Mouse (Mus musculus) lung, embryonic 15.5 days (tissue): ENCODE results near the gene Gle1. TPM values are rescaled to one million over a fixed set of nuclear protein-coding genes. Genes with fewer than 3 reads are reported as not detected.
A peak's percentile ranks its signal among the peaks of the same experiment; 100 is the strongest.

ENCODE experiments used
- ATAC-seq: fragments of 200-750 bp; cut with Nextera tagmentation; 2 replicates; pipeline ENCODE4 v1.8.0; 2017; ENCODE audit warnings: moderate number of reproducible peaks, borderline replicate concordance; ENCODE audit not compliant: low FRiP score, low TSS enrichment; ENCODE audit errors: extremely low read depth
- H3K27ac ChIP-seq: fragments of 300-500 bp; sonication (generic); 2 replicates; pipeline ENCODE4 v1.5.1; 2015; ENCODE audit warnings: moderate library complexity, mild to moderate bottlenecking, inconsistent platforms
- H3K27me3 ChIP-seq: fragments of 300-500 bp; sonication (generic); 2 replicates; pipeline ENCODE4 v1.6.1; 2015; ENCODE audit warnings: inconsistent platforms
- H3K36me3 ChIP-seq: fragments of 300-500 bp; sonication (generic); 2 replicates; pipeline ENCODE4 v1.6.1; 2015; ENCODE audit warnings: inconsistent platforms
- H3K4me1 ChIP-seq: fragments of 300-500 bp; sonication (generic); 2 replicates; pipeline ENCODE4 v1.6.1; 2015; ENCODE audit warnings: inconsistent platforms
- H3K4me2 ChIP-seq: fragments of 300-500 bp; sonication (generic); 2 replicates; pipeline ENCODE4 v1.6.1; 2015; ENCODE audit warnings: inconsistent platforms, mild to moderate bottlenecking, moderate library complexity
- H3K4me3 ChIP-seq: fragments of 300-500 bp; sonication (generic); 2 replicates; pipeline ENCODE4 v1.5.1; 2015; ENCODE audit warnings: mild to moderate bottlenecking, inconsistent platforms
- H3K9ac ChIP-seq: fragments of 300-500 bp; sonication (generic); 2 replicates; pipeline ENCODE4 v1.6.1; 2015; ENCODE audit warnings: inconsistent platforms
- H3K9me3 ChIP-seq: fragments of 300-500 bp; sonication (generic); 2 replicates; pipeline ENCODE4 v1.6.1; 2016; ENCODE audit warnings: inconsistent platforms
- WGBS: fragments of 180-500 bp; shearing (Covaris S2); methylation state at CpG from one replicate; pipeline ENCODE4 v1.1.7; 2015; 5-methylcytosine and 5-hydroxymethylcytosine counted together
- polyA plus RNA-seq: library from polyadenylated mRNA; unstranded; fragments of >200 nt; fragmentation: Nextera tagmentation; extraction: Ambion mirVana; gene quantifications from 2 replicates; pipeline ENCODE4 v1.2.1, GENCODE M21; 2015

Gene Gle1
- polyA plus RNA-seq, 1 experiment from 2014 or later = 67.9 TPM

DNA sequence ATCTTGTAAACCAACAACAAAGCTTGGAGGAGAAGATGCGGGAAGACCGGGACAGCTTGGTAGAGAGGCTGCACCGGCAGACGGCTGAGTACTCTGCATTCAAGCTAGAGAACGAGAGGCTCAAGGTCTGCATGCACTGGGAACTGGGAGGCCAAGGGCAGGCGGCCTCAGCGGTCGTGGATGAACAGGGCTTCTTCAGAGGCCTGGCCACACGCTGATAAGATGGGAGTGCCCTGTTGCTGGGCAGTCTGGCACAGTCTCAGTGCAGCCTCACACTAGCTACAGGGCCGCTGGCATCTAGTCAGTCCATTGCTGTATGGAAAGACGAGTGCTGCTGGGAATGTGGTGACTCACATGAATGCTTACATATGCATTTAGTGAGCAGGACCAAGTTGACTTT, 17.6 kb upstream of the Gle1 start:
- Histone ChIP-seq H3K4me1 (0 out of 2 replicates have a peak, but pooled peaks cover 6% of the 10 kb centered on the region), H3K4me2 (no peak overlapping the region), H3K9ac (no peak overlapping the region), H3K27me3 (no peaks in the 10 kb centered on the region), H3K36me3 (peaks cover 81% of the 10 kb centered on the region), H3K4me3 (no peak overlapping the region), H3K27ac (no peak overlapping the region), H3K9me3 (no peaks in the 10 kb centered on the region)
- 93% methylated on average over 11 of the region's 11 CpGs for WGBS
- no peak for ATAC-seq

DNA sequence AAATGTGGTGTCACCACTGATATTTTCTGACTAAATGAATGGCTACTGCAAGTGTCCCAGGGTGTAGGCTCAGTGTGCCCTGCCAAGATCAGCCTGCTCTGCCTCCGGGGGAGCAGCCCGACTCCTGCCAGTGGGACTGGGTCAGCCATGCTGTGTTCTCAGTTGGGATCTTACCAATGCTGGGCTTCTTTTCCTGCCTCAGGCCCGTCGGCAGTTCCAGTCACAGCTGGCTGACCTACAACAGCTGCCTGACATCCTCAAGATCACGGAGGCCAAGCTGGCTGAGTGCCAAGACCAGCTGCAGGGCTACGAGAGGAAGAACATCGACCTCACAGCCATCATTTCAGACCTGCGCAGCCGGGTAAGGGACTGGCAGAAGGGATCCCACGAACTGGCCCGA, 13.2 kb upstream of the Gle1 start:
- WGBS = 25% methylated on average over 11 of the region's 11 CpGs
- Histone ChIP-seq H3K27ac (no peak overlapping the region), H3K9ac (no peak overlapping the region), H3K9me3 (no peaks in the 10 kb centered on the region), H3K4me1 (0 out of 2 replicates have a peak, but pooled peaks cover 6% of the 10 kb centered on the region), H3K27me3 (no peaks in the 10 kb centered on the region), H3K4me2 (no peak overlapping the region), H3K36me3 (peaks cover 82% of the 10 kb centered on the region), H3K4me3 (no peak overlapping the region)
- peak; percentile 57; the same call in 1 of the 2 replicates for ATAC-seq

GRCm38 (mm10) chr2:29926542-29926941, 8.7 kb upstream of the Gle1 start:
- no peak for ATAC-seq
- 0 out of 2 replicates have a peak, but pooled peaks cover 6% of the 10 kb centered on the region for H3K4me1 ChIP-seq
- H3K36me3 ChIP-seq = peaks cover 86% of the 10 kb centered on the region
- H3K27me3 ChIP-seq = no peaks in the 10 kb centered on the region
- no peak overlapping the region for H3K4me3 ChIP-seq
- H3K9ac ChIP-seq = no peak overlapping the region
- H3K27ac ChIP-seq = no peak overlapping the region
- 89% methylated on average over 5 of the region's 5 CpGs for WGBS
- H3K4me2 ChIP-seq = no peak overlapping the region
- H3K9me3 ChIP-seq = no peaks in the 10 kb centered on the region

DNA sequence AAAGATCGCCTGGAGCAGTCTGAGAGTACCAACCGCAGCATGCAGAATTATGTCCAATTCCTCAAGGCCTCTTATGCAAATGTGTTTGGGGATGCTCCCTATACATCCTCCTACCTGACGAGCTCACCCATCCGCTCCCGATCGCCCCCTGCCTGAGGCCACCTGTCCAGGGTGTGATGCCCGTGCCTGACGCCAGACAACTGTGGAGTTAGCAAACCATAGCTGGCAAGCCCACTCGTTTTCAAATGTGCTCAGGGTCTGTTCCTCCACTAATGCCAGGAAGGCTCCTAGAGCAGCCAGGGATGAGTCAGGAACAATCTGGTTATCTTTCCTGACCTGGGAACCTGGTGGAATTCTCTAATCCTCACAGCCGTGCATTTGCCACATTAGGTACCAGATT, 4.7 kb upstream of the Gle1 start:
- no peak overlapping the region for H3K4me3 ChIP-seq
- peaks cover 49% of the 10 kb centered on the region for H3K36me3 ChIP-seq
- no peak overlapping the region for H3K4me2 ChIP-seq
- no peak overlapping the region for H3K9ac ChIP-seq
- H3K9me3 ChIP-seq = no peaks in the 10 kb centered on the region
- no peaks in the 10 kb centered on the region for H3K27me3 ChIP-seq
- ATAC-seq = no peak
- 82% methylated on average over 10 of the region's 10 CpGs for WGBS
- no peak overlapping the region for H3K27ac ChIP-seq
- no peaks in the 10 kb centered on the region for H3K4me1 ChIP-seq

DNA sequence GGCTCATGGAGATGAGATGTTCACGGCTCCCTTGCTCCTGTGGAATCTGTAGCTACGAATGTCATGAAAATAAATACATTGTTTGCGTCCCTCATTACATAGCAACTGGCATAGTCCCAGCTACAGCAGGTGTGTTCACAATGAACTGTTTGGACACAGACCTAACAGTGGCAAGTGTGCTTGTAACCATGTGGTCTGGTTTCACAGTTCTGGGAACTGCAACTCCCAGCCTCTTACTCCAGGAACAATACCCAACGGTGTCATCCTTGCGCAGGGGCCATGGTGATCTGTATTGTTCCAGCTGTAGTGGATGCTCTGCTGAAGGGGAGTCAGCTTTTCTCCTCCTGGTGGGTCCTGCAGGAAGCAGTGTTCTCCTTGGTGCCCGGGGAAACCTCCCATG, 4.0 kb upstream of the Gle1 start:
- ATAC-seq = no peak
- H3K36me3 ChIP-seq = peaks cover 42% of the 10 kb centered on the region
- H3K27ac ChIP-seq = no peak overlapping the region
- no peaks in the 10 kb centered on the region for H3K27me3 ChIP-seq
- H3K4me3 ChIP-seq = no peak overlapping the region
- WGBS = 88% methylated on average over 6 of the region's 6 CpGs
- no peaks in the 10 kb centered on the region for H3K9me3 ChIP-seq
- H3K4me1 ChIP-seq = peaks cover 6% of the 10 kb centered on the region
- no peak overlapping the region for H3K9ac ChIP-seq
- H3K4me2 ChIP-seq = no peak overlapping the region

GRCm38 (mm10) chr2:29940073-29940472, 4.8 kb downstream of the Gle1 start:
- no peak for ATAC-seq
- H3K4me2 ChIP-seq = no peak overlapping the region

GRCm38 (mm10) chr2:29940826-29941225, 5.6 kb downstream of the Gle1 start:
- 90% methylated on average over 7 of the region's 7 CpGs for WGBS
- H3K9ac ChIP-seq = no peak overlapping the region
- H3K4me3 ChIP-seq = no peak overlapping the region
- H3K27ac ChIP-seq = no peak overlapping the region
- H3K9me3 ChIP-seq = no peaks in the 10 kb centered on the region
- H3K27me3 ChIP-seq = no peaks in the 10 kb centered on the region
- no peak for ATAC-seq
- peaks cover 69% of the 10 kb centered on the region for H3K36me3 ChIP-seq
- no peak overlapping the region for H3K4me2 ChIP-seq
- H3K4me1 ChIP-seq = peaks cover 12% of the 10 kb centered on the region

More at GRCm38 (mm10) chr2:29940073-29940472, 4.8 kb downstream of the Gle1 start:
- Histone ChIP-seq H3K9ac (no peak overlapping the region), H3K27me3 (no peaks in the 10 kb centered on the region), H3K9me3 (no peaks in the 10 kb centered on the region), H3K27ac (no peak overlapping the region), H3K4me1 (peaks cover 13% of the 10 kb centered on the region), H3K36me3 (peaks cover 66% of the 10 kb centered on the region), H3K4me3 (no peak overlapping the region)
- WGBS = 91% methylated on average over 9 of the region's 9 CpGs

GRCm38 (mm10) chr2:29944723-29945122, 9.5 kb downstream of the Gle1 start:
- Histone ChIP-seq H3K9me3 (no peaks in the 10 kb centered on the region), H3K4me1 (peaks cover 7% of the 10 kb centered on the region; the same call in 1 of the 2 replicates), H3K4me2 (no peak overlapping the region), H3K27ac (peak overlapping the region; percentile 86), H3K9ac (no peak overlapping the region), H3K4me3 (no peak overlapping the region), H3K27me3 (no peaks in the 10 kb centered on the region), H3K36me3 (peaks cover 79% of the 10 kb centered on the region)
- peak; percentile 65 for ATAC-seq
- WGBS = 19% methylated on average over 1 of the region's 1 CpGs

DNA sequence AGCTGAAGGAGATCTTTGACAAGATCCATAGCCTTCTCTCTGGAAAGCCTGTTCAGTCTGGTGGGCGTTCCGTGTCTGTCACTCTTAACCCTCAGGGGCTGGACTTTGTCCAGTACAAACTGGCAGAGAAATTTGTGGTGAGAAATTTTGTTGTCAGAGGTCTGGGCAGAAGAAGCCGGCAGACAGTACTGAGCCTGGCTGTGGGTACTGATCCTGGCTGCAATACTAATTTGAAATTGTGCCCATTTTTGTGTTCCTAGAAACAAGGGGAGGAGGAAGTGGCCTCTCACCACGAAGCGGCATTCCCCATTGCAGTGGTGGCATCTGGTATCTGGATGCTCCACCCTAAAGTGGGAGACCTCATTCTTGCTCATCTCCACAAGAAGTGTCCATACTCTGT, 13.7 kb downstream of the Gle1 start:
- Histone ChIP-seq H3K9ac (no peak overlapping the region), H3K36me3 (peaks cover 76% of the 10 kb centered on the region), H3K27ac (no peak overlapping the region), H3K4me2 (no peak overlapping the region), H3K4me1 (peaks cover 7% of the 10 kb centered on the region; the same call in 1 of the 2 replicates), H3K9me3 (no peaks in the 10 kb centered on the region), H3K27me3 (no peaks in the 10 kb centered on the region), H3K4me3 (no peak overlapping the region)
- 92% methylated on average over 5 of the region's 5 CpGs for WGBS
- no peak for ATAC-seq

DNA sequence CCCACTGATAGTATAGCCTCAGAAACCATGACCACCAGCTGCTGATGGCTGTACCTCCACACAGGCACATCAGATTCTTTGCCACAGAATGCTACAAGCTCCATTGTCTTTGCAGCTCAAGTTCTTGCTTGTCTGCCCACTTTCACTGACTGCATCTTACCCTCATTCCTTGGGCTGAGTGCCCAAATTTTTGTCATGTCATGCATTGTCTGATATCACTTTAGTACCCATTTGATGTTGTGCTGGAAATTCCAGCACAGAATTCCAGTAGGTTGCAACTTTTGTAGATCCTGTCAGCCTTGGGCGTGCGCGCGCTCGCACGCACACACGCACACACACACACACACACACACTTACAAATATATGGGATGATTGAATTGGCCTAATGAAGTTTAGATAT, 26.0 kb downstream of the Gle1 start:
- Histone ChIP-seq H3K4me2 (no peak overlapping the region), H3K4me3 (no peak overlapping the region), H3K9ac (no peak overlapping the region), H3K9me3 (no peaks in the 10 kb centered on the region), H3K4me1 (peaks cover 17% of the 10 kb centered on the region), H3K27me3 (no peaks in the 10 kb centered on the region), H3K36me3 (peaks cover 39% of the 10 kb centered on the region), H3K27ac (no peak overlapping the region)
- WGBS = 93% methylated on average over 7 of the region's 7 CpGs
- no peak for ATAC-seq

DNA sequence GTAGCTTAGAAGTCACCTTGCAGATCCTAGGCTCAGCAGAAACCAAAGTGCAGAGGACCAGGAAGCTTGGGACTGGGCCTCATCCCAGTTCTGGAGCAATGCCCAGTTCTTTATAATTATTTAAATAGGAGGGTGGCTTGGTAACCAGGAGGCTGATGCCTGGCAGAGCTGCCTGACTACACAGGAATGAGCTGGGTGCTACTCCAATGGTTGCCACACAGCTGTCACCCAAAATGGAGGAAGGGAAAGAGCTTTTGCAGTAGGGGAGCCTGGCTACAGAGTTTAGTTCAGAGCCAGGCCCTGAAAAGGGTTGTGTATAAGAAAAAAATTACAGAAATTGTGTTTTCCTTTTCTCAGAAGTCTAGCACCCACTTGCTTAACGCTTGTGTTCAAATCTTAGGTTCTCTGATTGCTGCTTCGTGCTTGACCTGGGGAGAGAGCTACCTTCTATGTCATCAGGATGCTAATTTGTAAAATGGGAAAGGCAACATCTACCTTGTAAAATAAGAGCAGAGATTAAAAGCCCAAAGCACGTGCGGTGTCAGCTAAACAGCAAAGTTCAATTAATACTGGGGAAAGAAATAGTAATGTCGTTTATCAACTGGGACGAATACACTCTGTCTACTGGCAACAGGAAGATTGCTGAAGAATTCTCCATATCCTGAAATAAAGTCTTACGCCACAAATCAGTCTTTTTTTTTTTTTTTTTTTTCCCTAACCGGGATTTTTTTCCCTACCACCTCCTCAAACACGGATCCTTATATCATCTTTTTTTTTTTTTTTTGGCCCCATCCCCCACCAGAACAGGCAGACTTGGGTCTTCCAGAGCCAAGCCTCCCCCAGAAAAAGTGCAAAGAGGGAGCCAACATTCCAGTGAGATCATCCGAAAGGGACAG, 29.4 kb downstream of the Gle1 start:
- no peaks in the 10 kb centered on the region for H3K9me3 ChIP-seq
- no peak for ATAC-seq
- H3K27ac ChIP-seq = peak overlapping the region; percentile 96
- H3K27me3 ChIP-seq = no peaks in the 10 kb centered on the region
- 12% methylated on average over 10 of the region's 10 CpGs for WGBS
- peak overlapping the region; percentile 93 for H3K4me3 ChIP-seq
- peak overlapping the region; percentile 57 for H3K9ac ChIP-seq
- H3K36me3 ChIP-seq = peaks cover 17% of the 10 kb centered on the region; the same call in 1 of the 2 replicates
- peak overlapping the region; percentile 68 for H3K4me2 ChIP-seq
- peaks cover 40% of the 10 kb centered on the region for H3K4me1 ChIP-seq

- under 1% methylated on average over 67 of the region's 82 CpGs for WGBS
- H3K4me3 ChIP-seq = peak within 1 kb of the TSS; percentile 93
- H3K36me3 ChIP-seq = peaks cover 15% of the 10 kb centered on the region; the same call in 1 of the 2 replicates
- no peaks in the 10 kb centered on the region for H3K9me3 ChIP-seq
- ATAC-seq = peak; percentile 99
- no peaks in the 10 kb centered on the region for H3K27me3 ChIP-seq
- peak within 1 kb of the TSS; percentile 68 for H3K4me2 ChIP-seq
- H3K9ac ChIP-seq = peak within 1 kb of the TSS; percentile 93
- H3K4me1 ChIP-seq = peaks cover 40% of the 10 kb centered on the region
- peak within 1 kb of the TSS; percentile 96 for H3K27ac ChIP-seq
Observed at GRCm38 (mm10) chr2:29965250-29965843, 30.1 kb downstream of the Gle1 start, which contains the start of gene Sptan1. Gene Sptan1, plus strand, starts transcription at chr2:29965560.
